Mouse (Mus musculus): ENCODE measurements around the gene Ubb. TPM values are rescaled to one million over a fixed set of nuclear protein-coding genes. Genes with fewer than 3 reads are reported as not detected.
"Not testable (repeated sequence)": the region's sequence is repeated elsewhere in the genome, so short reads cannot be mapped to it uniquely, and the experiment has no call there.

Ubb gene
- 100 to 1,000 TPM; 692 to 747 TPM for total RNA-seq (2021)
- long read RNA-seq, experiment 1, transcript Ubb-201 (2 exons, 1,499 nt) = major isoform, 2,546 of 2,613 reads
- long read RNA-seq, experiment 1, partial matches to known transcripts = 61 of 2,613 reads
- long read RNA-seq, experiment 1, other reads (novel, unspliced or antisense) = 6 of 2,613 reads
- long read RNA-seq, experiment 2, transcript Ubb-201 (2 exons, 1,499 nt) = major isoform, 2,513 of 2,568 reads
- long read RNA-seq, experiment 2, partial matches to known transcripts = 42 of 2,568 reads
- long read RNA-seq, experiment 2, other reads (novel, unspliced or antisense) = 13 of 2,568 reads

DNA sequence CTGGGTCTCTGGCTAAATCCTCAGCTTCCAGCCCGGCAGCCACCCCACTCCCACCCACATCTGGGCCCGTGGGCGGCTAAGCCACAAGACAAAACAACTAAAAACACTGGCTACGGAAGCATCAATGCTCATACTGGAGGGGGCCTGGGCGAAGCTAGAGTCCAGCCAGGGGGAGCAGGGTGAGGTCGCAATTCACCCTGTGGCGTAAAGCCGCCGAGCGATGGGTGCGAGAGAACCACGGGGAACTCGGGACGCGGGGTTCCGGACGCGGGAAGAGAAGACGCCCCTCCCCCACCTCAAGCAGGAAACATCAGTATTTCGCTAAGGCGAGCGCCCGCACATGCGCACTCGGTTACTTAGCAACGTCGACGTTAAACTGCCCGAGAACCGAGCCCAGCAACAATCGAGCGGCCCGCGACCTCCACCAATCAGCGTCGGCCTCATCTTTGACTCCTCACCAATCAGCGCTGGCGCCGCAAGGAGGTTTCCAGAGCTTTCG is at the start of gene Ubb:
Gene Ubb (plus strand): TSS at position 445 of the 499 bp plus-strand sequence.
- DNase-seq = peak; percentile 99

DNA sequence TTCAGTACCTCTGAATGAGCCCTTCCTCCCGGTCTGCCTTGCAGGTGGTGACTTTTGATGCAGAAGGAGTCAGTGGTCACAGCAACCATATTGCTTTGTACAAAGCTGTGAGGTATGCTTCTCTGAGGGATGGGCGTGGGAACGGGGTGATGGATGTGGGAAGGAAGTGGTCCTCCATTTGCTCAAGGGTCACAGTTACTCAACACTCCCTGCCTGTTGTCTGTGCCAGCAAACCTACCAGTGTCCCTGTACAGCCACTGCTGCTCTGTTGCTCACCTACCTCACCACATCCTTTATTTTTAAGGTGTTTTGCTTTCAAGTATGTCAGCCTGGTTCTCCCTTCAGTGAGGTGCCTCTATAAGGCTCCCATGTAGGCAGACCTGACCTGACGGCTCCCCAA is 43.3 kb upstream of the Ubb start:
- DNase-seq = no peak

DNA sequence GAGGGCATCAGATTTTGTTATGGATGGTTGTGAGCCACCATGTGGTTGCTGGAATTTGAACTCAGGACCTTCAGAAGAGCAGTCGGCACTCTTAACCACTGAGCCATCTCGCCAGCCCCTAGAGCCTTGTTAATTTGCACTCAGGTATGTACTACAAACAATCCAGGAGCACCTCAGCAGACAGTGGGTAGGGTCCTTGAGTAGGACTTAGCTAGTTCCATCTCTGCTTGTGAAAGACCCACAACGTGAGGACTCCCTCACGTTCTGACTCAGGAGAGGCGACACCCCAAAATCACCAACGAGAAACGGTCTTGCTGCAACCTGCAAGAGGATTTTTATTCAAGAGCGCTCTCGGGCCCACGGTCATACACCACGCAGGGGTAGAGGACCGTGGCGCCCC is 42.6 kb upstream of the Ubb start:
- DNase-seq = not testable (repeated sequence)

DNA sequence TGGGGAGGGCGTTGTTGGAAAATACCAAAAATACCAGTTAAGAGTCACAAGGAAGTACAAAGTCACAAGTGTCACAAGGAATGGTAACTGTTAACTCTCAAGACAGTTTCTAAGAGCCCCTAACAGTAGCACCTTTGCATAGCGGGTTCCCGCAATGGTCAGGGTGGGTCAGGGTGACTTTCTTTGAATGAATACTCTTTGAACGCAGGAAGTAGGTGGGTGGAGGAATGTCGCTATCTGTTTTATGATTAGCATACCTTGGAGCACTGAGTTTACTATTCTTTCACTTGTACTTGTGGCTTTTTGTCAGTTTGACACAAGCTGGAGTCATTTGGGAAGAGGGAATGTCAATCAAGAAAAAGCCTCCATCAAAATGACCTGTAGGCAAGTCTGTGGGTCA is 42.2 kb upstream of the Ubb start:
- DNase-seq = not testable (repeated sequence)

DNA sequence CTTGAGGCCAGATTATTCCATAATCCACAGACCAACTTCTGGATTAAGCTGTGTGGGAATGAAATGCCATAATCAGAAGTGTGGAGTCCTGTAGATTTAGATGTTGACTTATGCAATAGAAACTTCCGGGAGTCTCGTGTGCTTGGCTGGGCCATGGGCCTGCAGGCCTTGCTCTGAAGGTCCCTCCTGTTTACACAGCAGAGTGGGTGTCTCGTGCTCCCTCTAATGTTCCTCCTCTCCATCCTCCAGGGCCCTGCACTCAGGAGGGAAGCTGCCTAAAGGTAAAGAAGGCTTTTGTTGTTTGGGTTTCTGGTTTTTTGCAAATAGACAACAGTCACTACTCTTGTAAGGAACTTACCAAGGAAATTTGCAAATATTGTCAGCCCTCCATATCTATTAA is 41.4 kb upstream of the Ubb start:
- no peak for DNase-seq

DNA sequence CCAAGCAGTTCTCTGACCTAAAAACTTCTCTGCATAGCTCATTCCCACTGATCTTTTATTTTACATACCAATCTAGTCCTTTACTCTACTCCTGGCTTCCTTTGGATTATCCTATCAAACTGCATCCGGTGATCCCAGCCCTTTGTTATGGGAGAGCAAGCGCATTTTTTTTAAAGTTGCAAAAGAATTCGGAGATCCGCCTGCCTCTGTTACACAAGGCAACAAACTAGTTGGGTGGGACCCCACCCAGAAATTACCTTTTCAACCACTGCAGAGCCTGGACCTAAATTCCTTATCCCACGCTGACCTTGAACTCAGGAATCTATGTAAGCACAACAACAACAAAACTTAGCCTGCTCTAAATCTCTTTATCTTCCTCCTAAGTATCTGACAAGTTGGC is 40.0 kb upstream of the Ubb start:
- no peak for DNase-seq

DNA sequence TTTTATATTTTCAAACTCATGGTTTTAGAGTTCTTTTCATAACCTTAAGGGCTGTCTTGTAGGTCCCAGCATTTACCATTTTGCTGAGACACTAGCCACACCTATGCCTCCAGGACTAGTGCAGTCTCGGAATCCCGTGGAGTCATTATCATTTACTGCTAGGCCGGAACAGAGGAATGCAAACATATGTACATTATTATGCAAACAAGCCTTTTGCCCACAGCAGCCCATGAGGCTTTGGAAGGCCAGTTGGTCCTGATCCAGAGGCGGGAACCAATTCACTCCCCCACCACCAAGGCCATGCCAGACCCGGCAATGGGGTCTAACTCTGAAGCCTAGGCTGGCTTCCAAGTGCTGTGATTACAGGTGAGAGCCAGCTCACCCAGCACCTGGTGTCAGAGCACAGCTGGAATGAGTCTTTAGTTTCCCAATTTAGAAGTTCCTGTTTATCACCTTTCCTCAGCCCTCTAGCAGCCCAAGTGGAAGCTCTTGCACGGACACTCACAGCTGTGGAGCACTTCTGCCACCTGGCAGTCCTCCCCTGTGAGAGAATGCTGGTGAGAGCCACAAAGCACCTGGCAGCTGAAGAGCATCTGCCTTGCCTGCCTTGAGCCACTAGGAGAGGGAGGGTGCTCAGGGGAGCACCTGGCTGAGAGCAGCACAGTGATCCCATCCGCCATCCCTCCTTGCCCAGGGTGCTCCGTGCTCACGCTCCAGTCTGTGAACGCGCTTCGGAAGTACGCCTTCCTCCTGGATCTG is 39.3 kb upstream of the Ubb start:
- no peak for DNase-seq

DNA sequence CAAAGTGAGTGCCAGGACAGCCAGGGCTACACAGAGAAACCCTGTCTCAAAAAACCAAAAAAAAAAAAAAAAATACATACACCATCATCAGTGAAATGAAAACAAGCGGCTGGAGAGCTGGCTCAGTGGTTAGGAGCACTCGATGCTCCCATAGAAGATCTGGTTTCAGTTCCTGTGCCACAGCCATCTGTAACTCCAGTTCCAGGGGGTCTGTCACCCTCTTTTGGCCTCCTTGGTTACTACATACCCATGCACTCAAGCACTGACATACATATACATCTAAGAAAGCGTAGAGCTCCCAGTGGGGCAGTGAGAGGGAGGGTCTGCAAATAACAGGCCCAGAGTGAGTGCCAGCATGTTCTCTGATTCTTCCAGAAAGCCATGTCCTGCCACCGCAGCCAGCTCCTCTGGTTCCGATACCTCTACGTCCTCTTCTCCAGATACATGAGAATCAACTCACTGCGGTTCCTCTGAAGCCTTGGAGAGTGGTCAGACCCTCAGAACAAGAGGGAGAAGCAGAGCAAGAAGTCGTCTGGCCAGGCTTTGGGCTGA is 38.4 kb upstream of the Ubb start:
- DNase-seq = no peak

DNA sequence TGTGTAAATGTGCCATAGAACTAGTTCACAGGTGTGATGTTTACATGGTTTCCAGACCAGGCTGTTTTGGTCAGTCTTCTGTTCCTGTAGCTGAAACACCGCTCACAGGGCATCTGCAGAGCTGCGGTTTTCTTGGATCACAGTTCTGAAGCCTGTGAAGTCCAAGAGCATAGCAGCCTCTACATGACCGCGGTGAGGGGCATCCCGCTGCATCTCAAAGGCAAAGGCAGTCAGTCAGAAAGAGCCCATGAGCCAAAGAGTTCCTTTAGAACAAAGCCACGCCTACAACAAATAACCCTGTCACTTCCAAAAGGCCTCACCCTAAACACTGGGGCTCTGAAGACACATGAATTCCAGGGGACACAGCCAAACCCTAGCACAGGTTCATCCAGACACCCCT is 37.7 kb upstream of the Ubb start:
- DNase-seq = no peak

DNA sequence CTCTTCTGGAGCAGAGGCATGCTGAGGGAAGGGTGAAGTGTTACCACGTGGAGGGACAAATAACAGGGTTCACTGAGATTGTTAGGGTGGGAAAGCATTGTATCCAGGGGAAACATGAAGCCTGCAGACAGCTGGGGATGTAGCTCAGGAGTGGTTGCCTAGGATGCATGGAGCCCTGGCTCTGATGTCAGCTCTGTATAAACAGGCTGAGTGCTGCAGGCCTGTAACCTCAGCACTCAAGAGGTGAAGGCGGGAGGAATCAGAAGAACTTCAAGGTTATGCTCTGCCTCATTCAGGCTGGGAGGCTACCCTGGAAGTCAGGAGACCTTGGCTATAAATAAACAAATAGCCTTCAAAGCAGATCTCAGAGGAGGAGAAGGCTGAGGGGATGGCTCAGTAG is 32.0 kb upstream of the Ubb start:
- no peak for DNase-seq

DNA sequence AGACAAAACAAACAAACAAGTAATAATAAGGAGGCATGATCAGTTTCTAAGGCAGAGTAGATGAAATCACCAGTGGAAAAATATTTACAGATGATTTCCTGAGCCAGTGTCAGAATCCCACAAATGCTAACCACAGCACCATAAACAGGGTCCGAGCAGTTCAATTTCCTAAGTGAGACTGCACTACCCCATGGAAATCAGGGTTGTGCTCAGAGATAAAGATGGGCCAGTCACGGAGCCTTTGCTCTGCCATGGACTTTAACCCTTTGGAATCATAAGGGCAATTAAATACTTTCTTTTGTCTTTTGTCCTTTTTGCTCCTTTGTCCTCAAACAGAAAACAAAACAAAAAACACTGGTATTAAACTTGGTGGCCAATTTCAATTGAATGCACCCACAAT is 28.7 kb upstream of the Ubb start:
- no peak for DNase-seq

DNA sequence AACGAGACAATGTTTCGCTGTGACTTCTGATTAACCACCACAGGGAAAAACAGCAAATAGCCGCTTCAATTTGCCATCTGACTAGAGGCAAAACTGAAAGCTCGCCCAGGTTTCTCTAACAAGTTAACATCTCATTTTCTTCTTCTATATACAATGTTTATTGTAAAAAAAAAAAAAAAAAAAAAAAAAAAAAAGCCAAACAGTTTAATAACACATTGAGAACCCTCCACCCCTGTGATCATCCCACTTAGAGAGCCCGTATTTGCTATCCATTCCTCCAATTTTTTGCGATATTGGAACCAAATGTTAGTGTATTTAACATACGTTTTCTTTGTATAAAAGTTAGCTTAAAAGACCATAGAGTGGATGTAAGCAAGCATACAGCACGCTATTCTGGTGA is 13.9 kb upstream of the Ubb start:
- DNase-seq = no peak

DNA sequence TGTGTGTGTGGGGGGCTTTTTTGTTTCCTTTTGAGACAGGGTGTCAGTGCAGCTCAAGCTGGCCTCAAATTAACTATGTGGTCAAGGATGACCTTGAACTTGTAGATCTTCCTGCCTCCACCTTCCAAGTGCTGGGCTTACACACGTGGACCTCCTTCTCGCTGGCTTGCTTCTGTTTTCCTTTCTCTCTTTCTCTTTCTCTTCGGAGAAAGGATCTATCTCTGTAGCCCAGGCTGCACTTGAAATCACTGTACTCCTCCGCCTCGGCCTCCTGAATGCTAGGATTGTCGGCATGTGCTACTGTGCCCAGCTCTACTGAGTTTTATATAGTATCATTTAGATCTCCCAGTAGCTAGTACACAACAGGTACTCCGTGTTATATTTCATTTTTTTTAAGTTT is 13.4 kb upstream of the Ubb start:
- no peak for DNase-seq

DNA sequence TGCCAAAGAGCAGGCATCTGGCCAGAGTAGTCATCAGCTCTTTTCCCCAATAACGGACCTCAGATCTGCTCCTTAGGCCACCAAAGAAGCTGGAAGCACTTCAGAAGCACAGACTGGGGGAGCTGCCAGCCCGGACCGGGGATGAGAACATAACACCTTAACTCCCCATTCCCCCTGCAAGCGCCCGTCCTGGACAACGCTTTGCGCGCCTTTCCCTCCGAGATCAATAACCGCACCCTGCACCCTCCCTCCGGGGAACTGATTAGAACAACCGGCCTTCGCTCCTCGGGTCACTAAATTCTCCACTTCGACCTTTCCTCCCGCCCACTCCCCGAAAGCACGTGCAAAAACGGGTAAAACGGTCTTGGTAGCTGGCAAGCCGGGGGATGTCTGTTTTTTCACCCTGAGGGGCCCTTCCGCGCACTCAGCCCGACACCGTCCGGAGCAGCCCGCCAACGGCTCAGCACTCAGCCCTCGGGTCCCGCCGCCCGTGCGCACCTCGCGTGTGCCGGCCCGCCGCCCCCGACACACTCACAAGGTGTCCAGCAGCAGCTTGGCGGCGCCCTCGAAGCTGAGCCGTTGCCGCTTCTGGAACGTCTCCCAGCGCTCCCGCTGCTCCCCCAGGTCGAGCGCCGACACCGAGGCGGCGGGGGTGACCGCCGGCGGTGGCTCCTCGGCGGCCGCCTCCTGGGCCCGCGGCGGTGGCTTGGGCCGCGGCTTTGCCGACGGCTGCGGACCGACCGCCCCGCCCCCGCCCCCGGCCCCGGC is 12.5 kb upstream of the Ubb start:
- peak; percentile 60 for DNase-seq

DNA sequence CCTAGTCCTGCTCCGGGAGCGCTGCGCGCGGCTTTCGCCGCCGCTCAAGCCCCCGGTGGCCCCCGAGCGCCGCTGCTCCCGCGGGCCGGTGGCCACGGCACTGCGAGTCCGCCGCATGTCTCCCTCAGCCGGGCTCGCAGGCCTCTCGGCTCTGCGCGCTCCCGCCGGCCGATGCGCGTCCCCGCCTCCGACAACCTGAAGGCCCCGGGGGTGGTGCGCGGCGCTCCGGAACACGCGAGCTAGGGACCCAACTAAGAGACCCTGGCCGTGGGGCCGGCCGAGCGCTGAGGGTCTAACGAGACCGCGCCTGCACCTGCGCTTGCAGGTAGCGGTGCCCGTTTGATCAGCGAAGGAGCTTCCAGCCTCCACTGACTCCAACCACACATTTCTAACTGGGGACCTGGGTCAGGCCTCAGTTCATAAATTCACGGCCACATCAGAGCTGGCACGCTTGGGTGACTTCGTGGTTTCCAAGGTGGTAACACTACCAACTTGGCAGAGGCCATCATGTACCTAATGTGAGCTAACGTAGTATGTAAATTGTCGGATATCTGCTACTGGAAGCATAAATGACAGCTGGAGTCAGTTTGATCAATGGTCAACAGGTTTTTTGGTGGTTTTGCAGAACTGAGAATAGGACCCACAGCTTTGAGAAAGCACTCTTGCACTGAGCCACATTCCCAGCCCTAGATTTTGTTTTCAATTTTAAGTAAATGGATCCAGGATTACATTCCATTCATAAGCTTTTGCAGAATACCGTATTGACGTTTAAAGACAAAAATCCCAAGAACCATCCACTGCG is 11.7 kb upstream of the Ubb start, which contains the start of gene Cenpv:
Gene Cenpv (minus strand): TSS at position 173 of the 802 bp plus-strand sequence.
- peak; percentile 61 for DNase-seq

DNA sequence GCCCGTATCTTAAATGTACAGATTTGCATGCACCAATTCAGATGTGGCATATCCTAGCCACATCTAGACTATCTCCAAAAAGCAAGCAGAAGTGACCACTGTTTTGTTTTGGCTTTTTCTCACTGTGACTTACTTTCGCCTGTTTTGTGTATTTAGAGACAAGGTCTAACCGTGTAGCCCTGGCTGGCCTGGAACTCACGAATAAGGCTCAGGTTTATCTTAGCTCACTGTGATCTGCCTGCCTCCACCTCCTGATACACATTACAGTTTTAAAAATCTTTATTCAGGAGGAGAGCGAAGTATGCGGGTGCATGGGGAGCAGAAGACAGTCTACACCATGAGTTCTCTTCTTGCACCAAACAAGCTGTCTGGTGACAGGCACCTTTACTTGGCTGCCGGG is 10.8 kb upstream of the Ubb start:
- DNase-seq = no peak

DNA sequence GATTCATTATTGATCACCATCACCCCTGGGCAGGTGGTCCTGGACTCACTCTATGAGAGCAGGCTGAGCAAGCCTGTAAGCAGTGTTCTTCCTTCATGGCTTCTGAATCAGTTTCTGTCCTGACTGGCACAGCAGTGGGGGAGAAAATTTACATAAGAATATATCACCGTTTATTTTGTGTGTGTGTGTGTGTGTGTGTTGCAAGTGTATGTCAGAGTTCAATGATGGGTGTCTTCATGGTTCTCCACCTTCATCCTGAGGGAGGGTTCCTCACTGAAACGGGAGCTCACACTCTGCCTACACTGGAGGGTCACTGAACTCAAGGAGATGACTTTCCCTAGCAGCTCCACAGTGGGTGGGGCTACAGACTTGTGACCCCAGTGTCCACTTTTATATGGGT is 10.0 kb upstream of the Ubb start:
- no peak for DNase-seq

DNA sequence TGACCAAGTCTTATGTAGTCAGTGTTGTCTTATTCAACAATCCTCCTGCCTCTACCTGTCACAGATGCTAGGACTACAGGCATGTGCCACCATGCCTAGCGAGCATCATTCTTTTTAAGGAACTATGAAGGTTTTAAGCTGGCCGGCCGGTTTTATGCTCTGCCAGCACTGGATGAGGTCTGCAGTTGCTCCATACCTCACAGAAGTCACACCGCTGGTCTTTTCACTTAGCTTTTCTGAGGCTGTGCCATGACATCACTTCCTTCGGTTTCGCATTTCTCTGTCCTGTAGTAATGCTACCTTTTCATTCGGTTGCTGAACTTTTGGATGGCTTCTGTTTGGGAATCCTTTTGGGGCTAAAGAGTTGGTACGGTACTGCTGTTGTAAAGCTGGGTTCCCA is 9.4 kb upstream of the Ubb start:
- DNase-seq = no peak

DNA sequence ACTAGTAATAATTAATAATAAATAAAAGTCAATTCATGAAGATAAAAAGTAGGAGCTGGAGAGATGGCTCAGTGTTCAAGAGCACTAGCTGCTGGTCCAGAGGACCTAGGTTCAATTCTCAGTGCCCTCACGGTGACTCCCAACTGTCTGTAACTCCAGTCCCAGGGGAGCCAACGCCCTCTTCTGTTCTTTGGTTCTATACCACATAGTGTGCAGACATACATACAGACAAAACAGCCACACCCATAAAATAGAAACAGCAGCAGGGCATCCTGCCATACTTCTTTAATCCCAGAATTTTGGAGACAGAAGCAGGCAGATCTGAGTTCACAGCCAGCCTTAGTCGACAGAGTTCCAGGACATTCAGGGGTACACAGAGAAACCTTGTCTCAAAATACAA is 7.0 kb upstream of the Ubb start:
- no peak for DNase-seq

DNA sequence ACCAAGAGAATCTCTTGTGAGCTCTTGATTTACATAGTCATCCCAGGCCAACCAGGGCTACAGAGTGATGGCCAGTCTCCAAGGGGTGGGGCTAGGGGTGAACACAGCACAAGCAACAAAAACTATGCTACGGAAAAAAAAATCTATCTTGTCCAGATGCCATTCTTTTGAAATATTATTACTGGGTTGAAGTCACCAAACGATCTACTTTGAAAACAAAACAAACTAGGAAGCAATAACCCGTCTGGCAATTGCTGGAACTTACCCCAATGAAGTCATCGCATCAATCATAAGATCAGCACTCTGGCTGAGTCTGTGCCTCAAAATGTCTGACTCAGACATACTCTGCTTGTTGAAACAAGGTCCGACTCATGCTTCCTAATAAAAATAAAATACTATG is 1.2 kb upstream of the Ubb start:
- peak; percentile 78 for DNase-seq

DNA sequence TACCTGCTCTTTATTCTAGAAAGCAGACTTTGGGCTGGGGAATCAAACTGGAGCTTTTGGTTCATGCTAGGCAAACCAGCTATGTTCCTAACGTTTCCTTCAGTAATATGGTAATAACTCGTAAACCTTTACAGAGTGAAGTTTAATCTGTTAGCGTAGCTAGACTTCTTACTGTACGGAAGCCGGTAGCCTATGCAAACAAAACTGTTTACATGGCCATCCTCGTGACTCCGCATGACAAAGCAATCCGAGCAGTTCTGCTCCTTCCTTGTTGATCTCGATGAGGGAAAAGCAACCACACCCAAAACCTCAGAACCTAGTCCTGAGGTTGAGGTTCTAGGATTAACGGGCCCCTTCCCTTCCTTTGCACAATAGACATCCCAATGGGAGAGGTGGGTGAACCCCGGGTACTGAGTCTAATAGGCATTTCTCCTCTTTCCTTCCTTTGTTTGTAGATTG is 715 bp upstream of the Ubb start:
- DNase-seq = peak; percentile 26
